Mouse (Mus musculus) adrenal gland, adult 8-10 months (tissue): ENCODE data around the gene Trpv4. TPM values are rescaled to one million over a fixed set of nuclear protein-coding genes. Genes with fewer than 3 reads are reported as not detected.
A peak's percentile ranks its signal among the peaks of the same experiment; 100 is the strongest.

Source experiments
- DNase-seq: peaks from one replicate; pipeline ENCODE4 v3.0.0; 2022
- total RNA-seq, 4 experiments: library from RNA; stranded (reverse); gene quantifications; 2 replicates each; pipeline ENCODE4 v1.2.4; 2022

The Trpv4 gene
- total RNA-seq, 4 experiments from 2014 or later = 1.3 to 3.4 (median 2.4) TPM

DNA sequence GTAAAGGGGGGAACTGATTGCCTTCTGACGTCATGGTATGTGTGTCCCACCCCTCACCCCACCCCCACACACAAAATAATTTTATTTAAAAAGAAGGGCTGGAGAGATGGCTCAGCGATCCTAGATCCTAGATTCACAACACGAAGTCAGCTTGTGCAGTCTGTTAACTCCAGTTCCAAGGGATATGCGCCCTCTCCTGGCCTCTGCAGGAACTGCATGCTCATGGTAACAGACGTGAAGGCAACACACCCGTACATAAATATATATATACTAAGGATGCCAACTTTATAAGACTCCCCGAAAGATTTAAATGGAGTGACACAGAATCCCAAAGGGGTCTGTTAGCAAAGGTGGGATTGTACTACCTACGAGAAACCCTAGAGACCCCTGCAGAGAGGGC, 39.4 kb downstream of the Trpv4 start:
- DNase-seq = peak; percentile 60

DNA sequence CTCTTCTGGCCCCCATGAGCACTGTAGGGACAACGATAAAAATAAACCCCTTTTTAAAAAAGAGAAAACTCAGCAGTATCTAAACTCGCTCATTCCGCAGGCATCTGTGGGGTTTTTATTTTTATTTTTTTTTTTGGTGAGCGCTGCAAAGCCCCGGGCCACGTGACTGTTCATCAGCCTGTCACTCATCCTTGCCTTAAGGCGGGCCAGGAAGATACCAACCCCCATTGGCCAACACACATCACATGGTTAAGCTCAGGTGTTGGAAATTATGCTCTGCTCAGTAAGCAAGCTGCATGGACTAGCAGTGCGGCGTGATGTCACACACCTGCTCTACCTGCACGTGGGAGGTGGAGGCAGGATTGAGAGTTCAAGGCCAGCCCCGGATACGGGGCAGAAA, 40.4 kb downstream of the Trpv4 start:
- DNase-seq = no peak

DNA sequence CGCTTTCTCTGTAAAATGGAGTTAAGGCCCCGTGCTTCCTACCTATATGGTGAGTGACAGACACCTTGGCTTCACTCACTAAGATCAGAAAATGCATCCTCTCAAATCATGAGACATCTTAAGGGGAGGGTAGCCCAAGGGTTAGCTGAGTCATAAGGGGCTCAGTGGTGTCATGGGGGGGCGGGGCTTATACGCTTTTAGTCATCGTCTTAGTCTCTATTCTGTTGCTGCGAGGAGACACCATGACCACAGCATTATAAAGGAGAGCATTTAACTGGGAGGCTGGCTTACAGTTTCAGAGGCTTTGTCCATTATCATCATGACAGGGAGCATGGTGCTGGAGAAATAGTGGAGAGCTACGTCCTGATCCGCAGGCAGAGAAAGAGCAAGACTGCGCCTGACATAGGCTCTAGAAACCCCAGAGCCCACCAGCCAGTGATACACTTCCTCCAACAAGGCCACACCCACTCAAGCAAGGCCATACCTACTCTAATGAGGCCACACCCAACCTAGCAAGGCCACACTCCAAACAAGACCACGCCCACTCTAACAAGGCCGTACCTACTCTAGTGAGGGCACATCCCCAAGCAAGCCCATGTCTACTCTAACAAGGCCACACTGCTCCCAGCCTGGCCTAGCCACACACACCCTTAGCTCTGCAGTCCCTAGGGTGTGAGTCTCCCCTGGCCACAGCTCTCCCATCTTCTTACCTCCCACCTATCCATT, 41.7 kb downstream of the Trpv4 start:
- DNase-seq = no peak

DNA sequence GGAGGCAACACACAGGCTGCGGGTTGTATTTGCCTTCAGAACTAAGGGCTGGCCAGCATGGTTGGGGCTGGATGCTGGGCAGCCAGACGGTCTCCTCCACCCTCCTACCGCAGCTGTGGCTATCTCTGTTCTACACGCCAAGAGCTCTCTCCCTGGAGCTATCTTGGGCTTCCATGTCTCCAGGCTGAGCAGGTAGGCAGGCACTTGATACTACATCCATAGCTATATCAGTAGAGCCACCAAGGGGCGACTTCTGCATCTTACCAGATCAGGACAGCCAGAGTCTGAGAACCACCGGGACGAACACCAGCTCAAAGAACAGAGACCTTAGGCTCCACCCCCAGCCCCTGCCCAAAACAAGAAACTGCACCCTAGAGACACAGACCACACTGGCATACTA, 43.4 kb downstream of the Trpv4 start:
- no peak for DNase-seq

- no peak for DNase-seq
Observed at GRCm38 (mm10) chr5:114611968-114612608, 46.1 kb downstream of the Trpv4 start.

DNA sequence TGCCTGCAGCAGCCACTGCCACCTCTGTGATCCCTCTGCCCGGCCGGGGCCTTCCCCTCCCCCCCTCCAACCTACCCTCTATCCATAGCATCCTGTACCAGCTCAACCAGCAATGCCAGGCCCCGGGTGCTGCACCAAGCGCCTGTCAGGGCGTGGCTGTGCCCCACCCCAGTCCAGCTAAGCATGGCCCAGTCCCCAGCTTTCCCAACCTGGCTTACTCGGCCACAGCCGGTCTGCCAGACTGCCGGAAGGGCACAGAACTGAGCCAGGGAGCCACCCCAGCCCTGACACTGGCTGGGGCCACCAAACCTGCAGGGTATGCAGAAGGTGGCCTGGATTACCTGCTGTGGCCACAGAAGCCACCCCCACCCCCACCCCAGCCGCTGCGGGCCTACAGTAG, 47.0 kb downstream of the Trpv4 start:
- no peak for DNase-seq

DNA sequence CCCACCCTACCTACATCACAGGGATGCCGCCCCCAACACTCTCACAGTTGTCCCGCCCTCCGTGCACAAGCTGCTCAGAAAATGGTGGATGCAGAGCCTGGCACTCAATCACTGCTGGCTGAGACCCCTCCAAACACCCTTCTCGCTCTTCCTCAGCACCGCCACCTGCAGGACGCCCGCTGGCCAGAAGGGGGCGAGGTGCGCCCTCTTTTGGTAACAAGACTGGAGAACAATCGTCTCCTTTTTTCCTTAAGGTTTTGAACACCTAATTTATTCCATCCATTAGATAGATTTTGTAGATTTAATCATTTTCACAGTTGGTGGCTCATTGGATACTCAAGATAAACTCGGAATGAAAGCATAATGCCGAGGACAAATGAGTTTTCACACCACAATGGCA, 49.7 kb downstream of the Trpv4 start:
- no peak for DNase-seq

DNA sequence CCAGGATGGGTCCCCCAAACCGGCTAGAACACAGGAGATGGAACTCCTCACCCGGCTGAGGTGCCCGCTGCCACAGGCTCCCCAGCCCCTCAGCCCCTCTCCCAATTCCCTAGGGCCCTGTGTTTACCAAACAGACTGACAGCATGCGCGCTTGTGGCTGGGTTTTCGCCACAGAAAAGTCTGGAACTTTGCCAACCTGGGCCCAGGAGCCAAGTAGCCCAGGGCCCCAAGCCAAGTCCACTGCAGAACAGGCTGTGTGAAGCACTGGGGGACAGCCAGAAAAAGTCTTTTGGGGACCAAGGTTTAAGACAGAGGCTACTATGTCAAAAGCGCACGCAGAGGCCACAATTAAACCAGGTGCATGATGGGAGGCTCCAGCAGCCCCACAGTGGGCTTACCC, 50.6 kb downstream of the Trpv4 start:
- peak; percentile 75 for DNase-seq

DNA sequence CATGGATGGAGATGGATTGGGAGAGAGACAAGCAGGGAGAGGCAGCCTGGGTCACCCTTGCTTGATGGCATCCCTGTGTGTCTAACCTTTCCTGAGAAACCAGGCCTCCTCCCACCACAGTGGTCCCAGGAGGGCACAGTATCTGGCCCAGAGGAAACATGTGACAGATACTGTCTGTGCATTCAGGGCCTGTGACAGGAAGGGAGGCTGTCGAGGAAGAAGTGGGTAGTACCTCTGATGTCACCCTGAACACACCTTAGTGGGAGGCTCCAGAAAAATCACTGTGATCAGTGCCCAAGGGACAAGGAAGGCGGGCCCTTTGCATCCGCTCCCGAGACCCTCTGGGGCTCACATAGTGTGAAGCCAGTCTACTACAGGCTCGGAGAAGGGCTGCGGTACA, 52.2 kb downstream of the Trpv4 start:
- no peak for DNase-seq

DNA sequence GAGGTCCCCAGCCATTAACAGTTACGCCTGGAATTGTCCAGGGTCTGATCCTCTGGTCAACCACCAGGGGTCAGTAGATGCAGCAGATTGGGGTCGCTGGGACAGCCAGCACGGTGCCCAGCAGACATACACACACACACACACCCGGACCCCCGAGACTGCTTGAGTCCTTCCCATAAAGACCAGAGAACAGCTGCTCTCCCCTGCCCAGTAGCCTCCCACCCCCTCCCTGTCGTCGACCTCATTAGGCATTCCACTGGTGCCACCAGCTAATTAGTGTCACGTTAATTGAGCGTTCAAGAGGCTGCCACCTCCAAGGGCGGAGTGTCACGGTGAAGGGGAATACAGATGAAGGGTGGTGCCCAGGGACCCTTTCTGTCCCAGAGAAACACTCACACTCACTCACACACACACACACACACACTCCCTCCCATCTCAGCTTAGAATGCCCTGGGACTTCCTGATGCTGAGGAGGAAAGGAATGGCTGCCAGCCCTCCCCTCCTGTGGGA, 53.4 kb downstream of the Trpv4 start:
- no peak for DNase-seq

DNA sequence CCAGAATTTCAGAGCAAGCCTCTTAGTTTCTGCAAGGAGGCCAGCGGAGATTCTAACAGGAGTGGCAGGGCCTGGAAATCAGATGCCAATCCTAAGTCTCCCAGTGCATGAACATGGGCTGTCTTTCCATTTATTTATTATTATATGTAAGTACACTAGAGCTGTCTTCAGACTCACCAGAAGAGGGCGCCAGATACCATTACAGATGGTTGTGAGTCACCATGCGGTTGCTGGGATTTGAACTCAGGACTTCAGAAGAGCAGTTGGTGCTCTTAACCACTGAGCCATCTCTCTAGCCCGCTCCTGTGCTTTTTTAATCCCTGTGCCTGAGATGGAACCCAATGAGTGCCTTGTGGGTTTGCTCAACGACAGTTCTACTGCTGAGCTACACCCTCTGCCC, 54.2 kb downstream of the Trpv4 start:
- DNase-seq = no peak

- DNase-seq = no peak
Observed at GRCm38 (mm10) chr5:114602012-114602411, 56.2 kb downstream of the Trpv4 start.

DNA sequence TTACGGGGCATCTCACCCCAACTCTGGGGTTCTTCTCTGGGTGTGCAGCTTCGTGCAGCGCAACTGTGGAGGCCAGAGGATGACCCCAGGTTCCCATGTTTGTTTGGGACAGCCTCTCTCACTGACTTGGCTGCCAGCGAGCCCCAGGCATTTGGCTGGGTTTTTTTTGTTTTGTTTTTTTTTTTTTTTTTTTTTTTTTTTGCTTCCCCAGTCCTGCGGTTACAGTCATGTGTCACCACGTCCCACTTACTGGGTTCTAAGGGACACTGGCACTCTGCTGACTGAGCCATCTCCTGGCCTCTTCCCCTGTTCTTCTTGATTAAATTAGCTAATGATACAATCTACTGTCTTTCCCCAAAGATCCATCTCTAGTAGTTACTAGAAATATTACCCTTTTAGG, 60.6 kb downstream of the Trpv4 start:
- DNase-seq = no peak

DNA sequence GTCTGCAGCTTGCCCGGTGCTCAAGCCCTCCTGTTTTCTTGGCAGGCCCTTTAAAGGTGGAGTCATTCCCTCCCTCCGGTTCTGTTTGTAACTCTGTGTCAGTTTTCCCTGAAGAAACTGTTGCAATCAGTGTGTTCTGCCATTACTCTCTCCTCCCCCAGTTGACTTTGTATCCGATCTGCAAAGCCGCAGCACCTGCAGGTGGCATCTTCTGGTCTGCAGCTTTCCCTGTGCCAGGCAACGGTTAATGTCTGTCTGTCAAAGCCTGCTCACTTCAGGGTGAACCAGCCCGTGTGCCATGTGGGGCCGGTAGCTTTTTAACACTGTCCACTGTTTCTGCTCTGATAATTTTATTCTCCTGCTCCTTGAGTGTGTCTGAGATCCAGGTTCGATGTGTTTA, 61.0 kb downstream of the Trpv4 start:
- DNase-seq = no peak

DNA sequence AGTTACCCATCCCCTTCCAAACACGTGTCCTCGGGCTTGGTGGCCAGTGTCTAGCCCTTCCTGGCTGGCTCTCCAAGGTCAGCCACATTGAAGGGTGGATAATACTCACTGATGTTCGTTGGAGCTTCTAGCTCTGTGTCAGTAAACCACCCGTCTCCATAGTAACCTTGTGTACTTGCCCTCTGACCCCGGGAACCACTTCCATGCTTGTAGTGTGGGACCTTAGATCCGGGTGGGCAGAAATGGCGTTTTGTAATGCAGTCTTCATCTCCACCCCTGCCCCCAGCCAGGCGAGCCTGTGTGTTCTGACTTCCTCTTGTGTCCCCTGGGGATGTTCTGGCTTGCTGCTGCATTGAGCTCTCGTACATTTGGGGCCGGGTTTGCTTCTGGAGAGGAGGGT, 61.6 kb downstream of the Trpv4 start:
- no peak for DNase-seq

GRCm38 (mm10) chr5:114594741-114595241, 63.4 kb downstream of the Trpv4 start:
- no peak for DNase-seq

GRCm38 (mm10) chr5:114593949-114594348, 64.3 kb downstream of the Trpv4 start:
- no peak for DNase-seq

DNA sequence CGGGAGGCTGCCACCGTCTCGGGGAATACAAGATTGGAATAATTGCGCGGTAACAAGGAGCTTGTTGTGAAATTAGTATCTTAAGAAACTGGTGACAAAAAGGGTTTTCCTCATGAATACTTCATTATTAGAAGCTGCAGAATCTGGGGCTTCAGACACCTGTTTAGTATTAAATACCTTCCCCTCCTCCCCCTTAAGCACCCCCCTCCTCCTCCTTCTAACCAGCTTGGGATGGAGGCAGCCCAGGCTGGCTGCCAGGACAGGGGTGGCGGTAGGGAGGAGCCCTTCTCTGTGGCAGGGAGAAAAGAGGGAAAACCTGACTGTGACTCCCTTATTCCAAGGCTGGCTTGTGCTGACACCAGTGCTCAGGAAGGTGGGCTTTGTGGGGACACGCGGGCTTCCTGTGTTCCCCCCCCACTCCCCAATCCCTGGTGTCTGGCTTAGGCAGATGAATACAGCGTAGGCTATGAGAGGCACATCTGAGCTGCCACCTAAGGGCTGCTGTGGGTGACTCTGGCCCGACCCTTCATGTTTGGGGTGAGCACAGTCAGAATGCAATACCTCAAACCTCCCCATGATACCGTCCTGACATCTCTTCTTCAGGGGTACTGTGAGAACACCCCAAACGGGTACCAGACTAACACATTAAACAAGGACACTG, 64.9 kb downstream of the Trpv4 start:
- DNase-seq = no peak

- no peak for DNase-seq
Observed at GRCm38 (mm10) chr5:114592463-114593160, 65.6 kb downstream of the Trpv4 start.

DNA sequence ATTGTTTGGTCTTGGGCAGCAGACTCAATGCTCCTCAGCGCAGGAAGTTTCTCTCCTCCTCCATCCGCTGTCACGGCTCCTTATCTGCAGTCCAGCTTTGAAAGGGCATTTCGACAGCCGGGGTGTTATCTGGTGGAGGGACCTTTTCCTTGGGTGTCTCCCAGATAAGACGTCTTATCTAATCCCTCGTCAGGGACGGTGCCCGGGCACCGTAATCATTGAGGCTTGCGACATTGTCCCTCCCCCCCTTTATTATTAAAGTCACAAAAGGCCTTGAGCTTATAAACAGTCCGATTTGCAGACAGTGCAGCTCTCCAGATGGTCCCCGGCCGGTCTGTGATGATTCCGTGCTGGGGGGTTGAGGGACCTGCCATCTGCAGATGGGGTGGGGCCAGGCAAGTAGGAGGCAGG, 67.1 kb downstream of the Trpv4 start:
- DNase-seq = no peak

DNA sequence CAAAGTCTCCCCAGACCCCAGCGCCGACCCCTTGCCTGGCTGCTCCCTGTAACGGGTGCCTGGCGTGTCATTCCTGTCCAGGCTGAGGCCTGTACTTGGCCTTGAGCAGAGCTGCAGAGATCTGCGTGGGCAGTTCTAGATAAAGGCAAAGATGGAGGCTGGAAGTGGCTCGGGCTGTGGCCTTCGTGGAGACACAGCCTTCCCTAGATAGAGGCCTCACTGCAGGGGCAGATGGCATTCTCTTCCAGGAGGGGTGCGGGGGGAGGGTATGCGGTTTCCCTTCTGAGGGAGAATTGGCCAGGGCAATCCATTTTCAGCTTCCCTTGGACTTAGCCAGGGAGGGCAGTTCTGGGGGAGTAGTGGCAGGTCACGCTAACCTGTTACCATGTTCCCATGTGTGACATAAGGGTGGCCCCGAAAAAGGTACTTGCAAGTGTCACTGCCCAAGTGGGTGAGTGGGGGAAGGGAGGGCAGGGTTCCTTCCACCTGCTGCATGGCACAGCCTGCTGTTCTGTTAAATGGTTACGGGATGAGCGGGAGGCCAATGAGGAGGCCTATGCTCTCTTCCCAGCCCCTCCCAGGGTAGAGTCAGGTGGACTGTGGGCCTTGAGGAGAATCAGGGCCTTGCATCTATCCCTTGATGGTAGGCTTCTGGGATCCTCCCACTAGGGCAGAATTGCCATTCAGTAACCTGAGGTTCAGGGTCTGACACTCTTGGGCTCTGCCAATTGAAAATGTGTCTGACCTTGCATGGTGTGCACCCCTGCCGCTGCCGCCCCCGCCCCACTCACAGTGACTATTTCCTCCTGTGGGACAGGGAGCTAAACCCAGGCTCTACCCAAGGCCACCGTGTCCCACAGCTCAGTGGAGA, 67.9 kb downstream of the Trpv4 start:
- DNase-seq = no peak

GRCm38 (mm10) chr5:114589454-114589853, 68.8 kb downstream of the Trpv4 start:
- no peak for DNase-seq
